Mouse (Mus musculus) neural tube, embryonic 13.5 days (tissue): ENCODE data around the gene Slco3a1. TPM values are rescaled to one million over a fixed set of nuclear protein-coding genes. Genes with fewer than 3 reads are reported as not detected.

Source experiments
- ATAC-seq: fragments of 200-750 bp; cut with Nextera tagmentation; 2 replicates; pipeline ENCODE4 v1.8.0; 2017; ENCODE audit warnings: low read depth, mild to moderate bottlenecking, moderate TSS enrichment, moderate library complexity
- H3K27ac ChIP-seq: fragments of 300-500 bp; sonication (generic); replicated peaks from 2 replicates; pipeline ENCODE4 v1.5.1; 2015; ENCODE audit warnings: moderate library complexity, mild to moderate bottlenecking, inconsistent platforms
- H3K27me3 ChIP-seq: fragments of 300-500 bp; sonication (generic); 2 replicates; pipeline ENCODE4 v1.6.1; 2015; ENCODE audit warnings: mild to moderate bottlenecking, inconsistent platforms
- H3K36me3 ChIP-seq: fragments of 300-500 bp; sonication (generic); 2 replicates; pipeline ENCODE4 v1.6.1; 2015; ENCODE audit warnings: mild to moderate bottlenecking, inconsistent platforms
- H3K4me1 ChIP-seq: fragments of 300-500 bp; sonication (generic); replicated peaks from 2 replicates; pipeline ENCODE4 v1.6.1; 2015; ENCODE audit warnings: inconsistent platforms
- H3K4me2 ChIP-seq: fragments of 300-500 bp; sonication (generic); 2 replicates; pipeline ENCODE4 v1.6.1; 2015; ENCODE audit warnings: inconsistent platforms, mild to moderate bottlenecking, moderate library complexity
- H3K4me3 ChIP-seq: fragments of 300-500 bp; sonication (generic); 2 replicates; pipeline ENCODE4 v1.5.1; 2015; ENCODE audit warnings: mild to moderate bottlenecking, inconsistent platforms
- H3K9ac ChIP-seq: fragments of 300-500 bp; sonication (generic); 2 replicates; pipeline ENCODE4 v1.6.1; 2015; ENCODE audit warnings: moderate library complexity, mild to moderate bottlenecking, inconsistent platforms
- H3K9me3 ChIP-seq: fragments of 300-500 bp; sonication (generic); 2 replicates; pipeline ENCODE4 v1.6.1; 2016; ENCODE audit warnings: inconsistent platforms
- WGBS: fragments of 180-500 bp; shearing (Covaris S2); methylation state at CpG from one replicate; pipeline ENCODE4 v1.1.7; 2015; 5-methylcytosine and 5-hydroxymethylcytosine counted together
- polyA plus RNA-seq: library from polyadenylated mRNA; unstranded; fragments of >200 nt; fragmentation: Nextera tagmentation; extraction: Ambion mirVana; gene quantifications from 2 replicates; pipeline ENCODE4 v1.2.1, GENCODE M21; 2015

Gene Slco3a1
- polyA plus RNA-seq, 1 experiment from 2014 or later = 31.8 TPM

DNA sequence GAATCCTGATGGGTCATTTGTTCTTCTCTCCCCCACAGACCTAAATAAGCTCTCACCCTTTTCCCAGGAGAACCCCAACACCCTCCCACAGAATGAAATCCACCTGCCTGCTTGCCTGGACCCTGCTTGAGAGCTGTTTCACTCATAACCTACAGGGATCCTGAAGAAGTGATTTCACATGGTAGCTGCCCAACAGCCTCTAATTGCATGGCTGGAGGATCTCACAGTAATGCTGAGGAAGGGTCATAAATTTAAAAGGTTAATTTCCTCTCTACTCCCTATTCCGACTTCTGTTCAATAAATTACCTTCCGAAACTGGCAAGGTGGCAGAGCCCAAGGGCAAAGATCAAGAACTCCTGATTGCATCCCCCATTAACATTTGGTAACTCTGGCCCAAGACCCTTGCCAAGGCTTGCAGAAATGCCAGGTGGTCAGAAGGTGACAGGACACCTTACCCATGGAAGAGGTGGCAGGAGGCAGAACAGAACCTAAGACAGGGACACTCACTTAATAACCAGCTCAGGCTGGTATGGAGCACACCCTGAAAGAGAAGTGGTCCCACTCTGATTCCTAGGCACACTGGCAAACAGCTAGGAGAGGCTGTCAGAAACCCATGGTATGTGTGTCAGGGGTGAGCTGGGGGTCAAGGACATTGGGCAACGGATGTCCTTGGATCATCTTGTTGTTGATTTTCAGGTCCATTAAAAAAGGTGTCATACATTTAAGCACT lies 71.1 kb downstream of the Slco3a1 start:
- Histone ChIP-seq H3K9ac (no peak overlapping the region), H3K36me3 (no peaks in the 10 kb centered on the region), H3K27ac (no peak overlapping the region), H3K4me1 (peaks cover 21% of the 10 kb centered on the region), H3K9me3 (no peaks in the 10 kb centered on the region), H3K4me2 (no peak overlapping the region), H3K4me3 (no peak overlapping the region), H3K27me3 (no peaks in the 10 kb centered on the region)
- WGBS = 75% methylated on average over 3 of the region's 3 CpGs
- ATAC-seq = no peak

GRCm38 (mm10) chr7:74471740-74472139 lies 82.8 kb downstream of the Slco3a1 start:
- Histone ChIP-seq H3K9ac (no peak overlapping the region), H3K36me3 (no peaks in the 10 kb centered on the region), H3K4me1 (peaks cover 14% of the 10 kb centered on the region), H3K27me3 (no peaks in the 10 kb centered on the region), H3K4me3 (no peak overlapping the region), H3K9me3 (no peaks in the 10 kb centered on the region), H3K27ac (no peak overlapping the region), H3K4me2 (no peak overlapping the region)
- no peak for ATAC-seq
- WGBS = 77% methylated on average over 7 of the region's 7 CpGs

DNA sequence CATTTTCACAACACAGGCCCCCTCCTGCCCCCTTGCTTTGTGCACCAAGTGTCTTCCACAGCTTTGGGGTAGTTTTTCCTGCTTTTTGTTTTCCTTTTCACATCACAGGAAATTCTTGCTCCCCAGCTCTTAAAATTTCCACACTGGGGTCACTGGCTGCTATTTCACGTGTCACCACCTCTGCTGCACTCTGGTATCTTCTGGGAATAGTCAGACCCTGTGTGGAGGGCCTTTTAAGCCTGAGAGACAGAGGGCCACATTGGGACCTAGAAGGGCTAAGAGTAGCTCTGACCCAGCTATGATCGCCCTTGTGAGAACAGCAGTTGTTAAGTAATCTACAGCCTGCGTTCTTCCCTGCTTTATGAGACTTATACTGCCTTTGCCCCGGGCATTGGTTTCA lies 87.7 kb downstream of the Slco3a1 start:
- no peak overlapping the region for H3K4me3 ChIP-seq
- peaks cover 23% of the 10 kb centered on the region for H3K4me1 ChIP-seq
- H3K9ac ChIP-seq = no peak overlapping the region
- no peaks in the 10 kb centered on the region for H3K27me3 ChIP-seq
- H3K4me2 ChIP-seq = no peak overlapping the region
- H3K27ac ChIP-seq = no peak overlapping the region
- no peak for ATAC-seq
- no peaks in the 10 kb centered on the region for H3K36me3 ChIP-seq
- H3K9me3 ChIP-seq = no peaks in the 10 kb centered on the region
- WGBS = 56% methylated on average over 4 of the region's 4 CpGs

DNA sequence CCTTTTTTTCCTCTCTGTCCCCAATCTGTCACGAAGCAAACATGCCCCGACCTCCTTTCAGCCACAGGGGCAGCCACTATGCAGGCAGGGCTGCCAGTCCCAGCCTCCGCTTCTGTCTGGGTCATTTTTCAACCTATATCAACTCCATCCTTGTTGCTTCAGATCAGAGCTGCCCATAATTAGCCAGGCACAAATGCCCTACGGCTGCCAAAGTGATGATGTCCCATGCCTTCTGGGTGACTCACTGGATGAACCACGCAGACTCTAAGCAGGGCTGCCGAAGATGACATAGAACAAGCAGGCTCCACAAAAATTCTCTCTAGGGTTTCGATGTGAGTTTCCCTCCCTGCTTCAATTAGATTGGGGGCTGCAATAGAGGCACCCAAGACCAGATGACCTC lies 89.9 kb downstream of the Slco3a1 start:
- peaks cover 29% of the 10 kb centered on the region for H3K4me1 ChIP-seq
- no peak overlapping the region for H3K4me3 ChIP-seq
- no peak for ATAC-seq
- H3K27ac ChIP-seq = no peak overlapping the region
- no peaks in the 10 kb centered on the region for H3K36me3 ChIP-seq
- H3K4me2 ChIP-seq = no peak overlapping the region
- H3K27me3 ChIP-seq = no peaks in the 10 kb centered on the region
- WGBS = 92% methylated on average over 7 of the region's 7 CpGs
- no peak overlapping the region for H3K9ac ChIP-seq
- H3K9me3 ChIP-seq = no peaks in the 10 kb centered on the region

DNA sequence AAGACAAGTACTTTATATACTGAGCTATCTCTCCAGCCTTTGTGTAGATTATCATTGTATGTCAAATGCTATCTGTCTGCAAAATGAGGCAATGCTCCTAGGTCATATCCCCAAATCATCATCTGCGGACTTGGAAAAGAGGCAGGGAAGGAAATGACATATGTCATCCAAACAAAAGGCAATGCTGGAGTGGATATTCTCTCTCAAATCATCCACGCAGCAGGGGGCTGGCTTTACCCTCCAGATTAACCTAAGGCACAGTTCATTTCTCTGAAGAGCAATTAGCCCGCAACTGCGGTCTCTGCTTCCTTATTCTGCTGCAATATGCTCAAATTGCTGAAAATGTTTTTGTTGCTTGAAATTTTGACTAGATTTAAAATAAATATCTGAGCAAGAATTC lies 92.1 kb downstream of the Slco3a1 start:
- Histone ChIP-seq H3K4me2 (no peak overlapping the region), H3K4me3 (no peak overlapping the region), H3K9me3 (no peaks in the 10 kb centered on the region), H3K27ac (no peak overlapping the region), H3K36me3 (no peaks in the 10 kb centered on the region), H3K4me1 (peaks cover 31% of the 10 kb centered on the region), H3K27me3 (no peaks in the 10 kb centered on the region), H3K9ac (no peak overlapping the region)
- ATAC-seq = no peak
- WGBS = 39% methylated on average over 4 of the region's 4 CpGs

DNA sequence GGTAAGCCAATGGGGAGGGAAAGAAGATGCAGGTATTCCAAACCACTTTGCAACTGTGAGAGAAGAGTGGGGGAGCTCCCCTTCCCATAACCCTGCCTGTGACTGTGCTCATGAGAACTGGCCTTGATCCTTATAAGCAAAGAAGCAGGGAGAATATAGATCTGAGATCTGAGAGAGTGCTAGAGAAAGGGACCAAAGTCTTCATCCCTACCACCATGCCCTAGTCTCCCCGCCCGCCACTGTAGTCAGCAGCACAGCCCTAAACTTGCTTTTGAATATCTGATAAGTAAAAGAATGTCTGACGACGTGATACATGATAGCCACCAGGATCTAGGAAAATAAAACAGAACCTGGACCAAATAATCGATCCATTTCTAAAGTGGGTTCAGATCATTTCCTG lies 92.8 kb downstream of the Slco3a1 start:
- no peak overlapping the region for H3K4me3 ChIP-seq
- no peak overlapping the region for H3K27ac ChIP-seq
- no peaks in the 10 kb centered on the region for H3K36me3 ChIP-seq
- H3K9me3 ChIP-seq = no peaks in the 10 kb centered on the region
- no peak for ATAC-seq
- no peak overlapping the region for H3K9ac ChIP-seq
- no peak overlapping the region for H3K4me2 ChIP-seq
- no peaks in the 10 kb centered on the region for H3K27me3 ChIP-seq
- H3K4me1 ChIP-seq = peaks cover 24% of the 10 kb centered on the region
- WGBS = 86% methylated on average over 5 of the region's 5 CpGs

DNA sequence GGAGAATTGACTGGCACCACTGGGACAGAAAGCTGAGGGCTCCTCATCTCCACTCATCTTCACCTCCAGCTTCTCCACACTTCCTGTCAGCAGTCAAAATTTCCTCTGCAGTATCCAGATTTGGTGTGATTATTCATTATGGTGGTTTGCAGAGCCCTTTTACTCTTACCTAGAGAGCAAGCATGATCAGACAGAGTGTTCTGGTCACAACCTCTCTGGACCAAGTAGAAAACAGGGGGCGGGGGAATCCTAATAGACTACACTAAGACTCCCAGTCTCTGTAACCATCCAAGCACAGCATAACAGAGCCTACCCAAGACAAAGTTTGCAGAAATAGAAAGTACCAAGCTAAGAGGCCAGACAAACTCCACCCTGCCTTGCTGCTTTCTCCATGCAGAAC lies 93.4 kb downstream of the Slco3a1 start:
- no peak overlapping the region for H3K4me3 ChIP-seq
- WGBS = 96% methylated on average over 1 of the region's 1 CpGs
- H3K27me3 ChIP-seq = no peaks in the 10 kb centered on the region
- H3K4me2 ChIP-seq = no peak overlapping the region
- H3K27ac ChIP-seq = no peak overlapping the region
- no peak for ATAC-seq
- no peaks in the 10 kb centered on the region for H3K9me3 ChIP-seq
- H3K9ac ChIP-seq = no peak overlapping the region
- H3K4me1 ChIP-seq = peaks cover 24% of the 10 kb centered on the region
- H3K36me3 ChIP-seq = no peaks in the 10 kb centered on the region

DNA sequence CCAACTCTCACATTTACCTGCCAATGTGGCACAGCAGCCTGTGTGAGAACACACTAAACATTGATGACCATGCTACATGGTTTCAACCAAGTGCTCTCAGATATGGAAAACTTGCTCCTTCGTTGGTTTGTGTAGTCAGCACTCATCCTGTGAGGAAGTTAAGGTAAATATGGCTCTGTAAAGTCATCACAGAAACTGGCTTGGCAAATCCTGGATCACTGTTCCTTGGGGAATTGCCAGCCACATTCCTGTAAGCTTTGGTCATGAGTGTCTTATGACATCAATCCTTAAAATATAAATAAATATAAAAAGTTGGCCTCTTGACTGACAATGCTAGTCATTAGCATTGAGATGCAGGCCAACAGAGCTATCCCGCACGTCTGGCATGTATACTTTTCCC lies 94.8 kb downstream of the Slco3a1 start:
- Histone ChIP-seq H3K27ac (no peak overlapping the region), H3K9ac (no peak overlapping the region), H3K36me3 (no peaks in the 10 kb centered on the region), H3K4me1 (peaks cover 24% of the 10 kb centered on the region), H3K4me3 (no peak overlapping the region), H3K9me3 (no peaks in the 10 kb centered on the region), H3K4me2 (no peak overlapping the region), H3K27me3 (no peaks in the 10 kb centered on the region)
- WGBS = 88% methylated on average over 3 of the region's 3 CpGs
- ATAC-seq = no peak

- H3K9me3 ChIP-seq = no peaks in the 10 kb centered on the region
- 77% methylated on average over 5 of the region's 5 CpGs for WGBS
- no peaks in the 10 kb centered on the region for H3K27me3 ChIP-seq
- ATAC-seq = no peak
- peaks cover 24% of the 10 kb centered on the region for H3K4me1 ChIP-seq
- H3K9ac ChIP-seq = no peak overlapping the region
- H3K4me2 ChIP-seq = no peak overlapping the region
- no peak overlapping the region for H3K27ac ChIP-seq
- H3K36me3 ChIP-seq = no peaks in the 10 kb centered on the region
- H3K4me3 ChIP-seq = no peak overlapping the region
These were observed 95.3 kb downstream of the Slco3a1 start for GRCm38 (mm10) chr7:74459277-74459676.

- Histone ChIP-seq H3K9ac (no peak overlapping the region), H3K27ac (no peak overlapping the region), H3K4me1 (peaks cover 24% of the 10 kb centered on the region), H3K4me2 (no peak overlapping the region), H3K36me3 (no peaks in the 10 kb centered on the region), H3K27me3 (no peaks in the 10 kb centered on the region), H3K9me3 (no peaks in the 10 kb centered on the region), H3K4me3 (no peak overlapping the region)
- ATAC-seq = no peak
- WGBS = 81% methylated on average over 8 of the region's 8 CpGs
These were observed 95.9 kb downstream of the Slco3a1 start for GRCm38 (mm10) chr7:74458475-74459221.

GRCm38 (mm10) chr7:74457347-74457975 lies 97.1 kb downstream of the Slco3a1 start:
- ATAC-seq = no peak
- H3K27ac ChIP-seq = no peak overlapping the region
- H3K9ac ChIP-seq = no peak overlapping the region
- H3K4me1 ChIP-seq = peaks cover 22% of the 10 kb centered on the region
- no peaks in the 10 kb centered on the region for H3K36me3 ChIP-seq
- no peaks in the 10 kb centered on the region for H3K27me3 ChIP-seq
- no peak overlapping the region for H3K4me2 ChIP-seq
- 90% methylated on average over 5 of the region's 5 CpGs for WGBS
- no peaks in the 10 kb centered on the region for H3K9me3 ChIP-seq
- H3K4me3 ChIP-seq = no peak overlapping the region

DNA sequence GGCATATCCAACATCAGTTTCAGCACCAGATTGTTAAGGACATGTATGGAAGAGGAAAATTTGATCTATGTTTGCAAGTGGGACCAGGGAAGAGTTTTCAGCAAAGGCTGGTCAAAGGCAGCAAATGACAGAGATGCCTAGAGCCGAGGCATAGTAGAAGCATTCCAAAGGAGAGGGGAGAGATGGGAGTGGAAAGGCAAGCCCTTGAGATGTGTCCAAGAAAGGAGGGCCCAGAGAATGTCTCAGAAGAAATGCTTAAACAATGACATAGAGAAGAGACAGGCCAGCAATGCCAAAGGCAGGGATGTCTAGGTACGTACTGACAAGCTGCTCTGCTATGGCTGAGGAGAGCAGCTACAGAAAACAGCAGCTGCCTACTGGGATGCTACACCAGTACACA lies 97.8 kb downstream of the Slco3a1 start:
- Histone ChIP-seq H3K4me2 (no peak overlapping the region), H3K27ac (no peak overlapping the region), H3K27me3 (no peaks in the 10 kb centered on the region), H3K4me1 (peaks cover 15% of the 10 kb centered on the region), H3K36me3 (no peaks in the 10 kb centered on the region), H3K4me3 (no peak overlapping the region), H3K9ac (no peak overlapping the region), H3K9me3 (no peaks in the 10 kb centered on the region)
- 78% methylated on average over 2 of the region's 2 CpGs for WGBS
- ATAC-seq = no peak
